Mouse (Mus musculus) neural tube, embryonic 15.5 days (tissue): Measurements from ENCODE around the gene Oasl2. TPM values are rescaled to one million over a fixed set of nuclear protein-coding genes. Genes with fewer than 3 reads are reported as not detected.
"Not testable (repeated sequence)": the region's sequence is repeated elsewhere in the genome, so short reads cannot be mapped to it uniquely, and the experiment has no call there.

ENCODE experiments used
- ATAC-seq: fragments of 200-750 bp; cut with Nextera tagmentation; 2 replicates; pipeline ENCODE4 v1.8.0; 2017; ENCODE audit warnings: mild to moderate bottlenecking, moderate TSS enrichment, moderate library complexity; ENCODE audit not compliant: low FRiP score
- H3K27ac ChIP-seq: fragments of 300-500 bp; sonication (generic); replicated peaks from 2 replicates; pipeline ENCODE4 v1.5.1; 2015; ENCODE audit warnings: mild to moderate bottlenecking, inconsistent platforms
- H3K27me3 ChIP-seq: fragments of 300-500 bp; sonication (generic); replicated peaks from 2 replicates; pipeline ENCODE4 v1.6.1; 2015; ENCODE audit warnings: inconsistent platforms
- H3K36me3 ChIP-seq: fragments of 300-500 bp; sonication (generic); 2 replicates; pipeline ENCODE4 v1.6.1; 2015; ENCODE audit warnings: inconsistent platforms
- H3K4me1 ChIP-seq: fragments of 300-500 bp; sonication (generic); 2 replicates; pipeline ENCODE4 v1.6.1; 2015; ENCODE audit warnings: inconsistent platforms
- H3K4me2 ChIP-seq: fragments of 300-500 bp; sonication (generic); 2 replicates; pipeline ENCODE4 v1.6.1; 2015; ENCODE audit warnings: inconsistent platforms, mild to moderate bottlenecking, moderate library complexity
- H3K4me3 ChIP-seq: fragments of 300-500 bp; sonication (generic); replicated peaks from 2 replicates; pipeline ENCODE4 v1.5.1; 2015; ENCODE audit warnings: mild to moderate bottlenecking, inconsistent platforms
- H3K9ac ChIP-seq: fragments of 300-500 bp; sonication (generic); replicated peaks from 2 replicates; pipeline ENCODE4 v1.6.1; 2015; ENCODE audit warnings: mild to moderate bottlenecking, inconsistent platforms
- H3K9me3 ChIP-seq: fragments of 300-500 bp; sonication (generic); replicated peaks from 2 replicates; pipeline ENCODE4 v1.6.1; 2016; ENCODE audit warnings: inconsistent platforms
- WGBS: fragments of 180-500 bp; shearing (Covaris S2); methylation state at CpG from one replicate; pipeline ENCODE4 v1.1.7; 2015; ENCODE audit warnings: mixed read lengths; 5-methylcytosine and 5-hydroxymethylcytosine counted together
- polyA plus RNA-seq: library from polyadenylated mRNA; unstranded; fragments of >200 nt; fragmentation: Nextera tagmentation; extraction: Ambion mirVana; gene quantifications from 2 replicates; pipeline ENCODE4 v1.2.1, GENCODE M21; 2015

The Oasl2 gene
- polyA plus RNA-seq, 1 experiment from 2014 or later: 4.2 TPM

DNA sequence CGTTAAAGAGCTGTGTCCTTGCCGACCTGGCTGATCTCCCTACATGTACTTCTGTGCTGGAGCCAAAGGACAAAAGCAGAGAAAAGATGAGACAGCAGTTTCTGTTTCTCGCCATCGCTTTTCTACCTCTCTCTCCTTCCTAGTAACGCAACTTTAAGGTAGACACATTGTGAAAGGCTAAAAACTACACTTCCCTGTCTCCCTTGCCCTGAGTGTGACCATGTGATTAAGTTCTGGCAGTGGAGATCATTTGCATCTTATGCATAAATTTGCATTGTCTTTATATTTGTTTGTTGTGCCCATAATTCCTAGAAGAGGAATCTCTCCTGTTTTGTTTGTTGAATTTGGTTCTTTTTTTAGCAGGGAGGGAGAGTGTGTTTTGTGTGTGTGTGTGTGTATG, 19.1 kb downstream of the Oasl2 start:
- Histone ChIP-seq H3K9me3 (no peaks in the 10 kb centered on the region), H3K27ac (no peak overlapping the region), H3K4me1 (no peaks in the 10 kb centered on the region), H3K4me3 (no peak overlapping the region), H3K9ac (no peak overlapping the region), H3K27me3 (no peaks in the 10 kb centered on the region), H3K36me3 (no peaks in the 10 kb centered on the region), H3K4me2 (no peak overlapping the region)
- WGBS: 81% methylated on average over 5 of the region's 5 CpGs
- no peak for ATAC-seq

DNA sequence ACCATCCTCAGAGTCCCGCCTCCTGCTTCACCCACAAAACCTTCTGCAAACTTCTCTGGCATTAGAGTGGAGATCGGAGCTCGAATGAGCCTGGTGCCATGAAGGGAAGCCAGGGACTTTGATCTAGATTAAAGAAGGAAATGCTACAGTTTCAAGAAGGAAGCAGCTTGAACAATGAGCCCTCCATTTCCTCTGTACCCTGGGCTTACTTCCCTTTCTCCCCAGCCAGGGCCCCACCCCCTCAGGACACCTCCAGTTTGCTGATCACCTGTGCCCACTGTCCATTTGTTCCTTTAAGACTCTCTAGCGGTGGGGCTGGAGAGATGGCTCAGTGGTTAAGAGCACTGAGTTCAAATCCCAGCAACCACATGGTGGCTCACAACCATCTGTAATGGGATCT, 20.0 kb downstream of the Oasl2 start:
- H3K9ac ChIP-seq: no peak overlapping the region
- no peaks in the 10 kb centered on the region for H3K9me3 ChIP-seq
- no peak overlapping the region for H3K27ac ChIP-seq
- H3K4me3 ChIP-seq: no peak overlapping the region
- H3K4me1 ChIP-seq: no peaks in the 10 kb centered on the region
- H3K27me3 ChIP-seq: no peaks in the 10 kb centered on the region
- ATAC-seq: no peak
- no peaks in the 10 kb centered on the region for H3K36me3 ChIP-seq
- H3K4me2 ChIP-seq: no peak overlapping the region
- WGBS: 82% methylated on average over 4 of the region's 4 CpGs

DNA sequence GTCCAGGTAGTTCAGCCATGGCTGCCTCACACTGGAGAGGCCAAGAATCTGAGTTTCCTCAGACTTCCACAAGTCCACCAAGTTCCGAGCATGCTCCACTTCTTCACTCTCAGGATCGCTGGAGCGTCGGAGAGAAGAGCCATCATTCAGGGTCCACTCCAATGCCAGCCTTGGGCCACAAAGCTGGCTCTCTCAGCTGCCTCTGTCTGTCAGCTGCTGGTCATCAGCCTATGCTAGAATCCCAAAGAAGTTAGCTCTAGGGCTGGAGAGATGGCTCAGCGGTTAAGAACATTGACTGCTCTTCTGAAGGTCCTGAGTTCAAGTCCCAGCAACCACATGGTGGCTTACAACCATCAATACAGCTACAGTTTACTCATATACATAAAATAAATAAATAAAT, 20.6 kb downstream of the Oasl2 start:
- H3K36me3 ChIP-seq: not testable (repeated sequence)
- WGBS: 94% methylated on average over 5 of the region's 5 CpGs

DNA sequence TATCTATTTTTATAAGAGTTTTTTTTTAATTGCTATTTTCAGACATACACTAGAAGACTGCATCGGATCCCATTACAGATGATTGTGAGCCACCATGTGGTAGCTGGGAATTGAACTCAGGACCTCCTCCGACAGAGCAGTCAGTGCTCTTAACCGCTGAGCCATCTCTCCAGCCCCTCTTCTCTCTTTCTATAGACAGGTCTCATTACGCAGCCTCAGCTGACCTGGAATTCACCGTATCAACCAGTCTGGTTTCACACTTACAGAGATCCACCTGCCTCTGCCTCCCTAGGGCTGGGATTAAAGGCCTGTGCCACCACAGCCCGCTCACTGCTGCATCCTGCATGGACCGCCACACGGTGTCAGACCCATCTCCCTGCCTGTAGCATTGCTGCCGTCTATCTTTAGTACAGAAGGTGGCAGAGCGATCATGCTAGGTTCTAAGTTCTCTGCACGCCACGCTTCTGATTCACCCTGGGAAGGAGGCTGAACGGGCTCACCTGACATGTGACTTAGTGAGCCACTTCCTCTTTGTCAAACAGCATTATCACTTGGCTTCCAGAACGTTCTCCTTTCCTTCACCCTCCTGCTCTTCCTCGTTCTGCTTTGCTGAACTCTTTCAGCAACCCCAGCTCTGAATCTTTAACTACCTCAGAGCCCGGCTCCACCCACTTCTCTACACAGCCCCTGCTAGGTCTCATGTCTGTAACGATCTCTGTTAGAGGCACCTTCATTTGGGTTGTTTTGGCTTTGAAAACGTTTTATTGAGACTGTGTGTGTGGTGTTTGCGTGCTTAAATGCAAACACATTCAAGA, 25.0 kb downstream of the Oasl2 start:
- H3K9ac ChIP-seq: no peak overlapping the region
- WGBS: 76% methylated on average over 19 of the region's 19 CpGs
- ATAC-seq: no peak

More for the DNA sequence above, 20.6 kb downstream of the Oasl2 start:
- ATAC-seq, H3K9me3 ChIP-seq, H3K27me3 ChIP-seq, H3K4me1 ChIP-seq, H3K4me2 ChIP-seq, H3K27ac ChIP-seq, H3K4me3 ChIP-seq, H3K9ac ChIP-seq: not testable (repeated sequence)

DNA sequence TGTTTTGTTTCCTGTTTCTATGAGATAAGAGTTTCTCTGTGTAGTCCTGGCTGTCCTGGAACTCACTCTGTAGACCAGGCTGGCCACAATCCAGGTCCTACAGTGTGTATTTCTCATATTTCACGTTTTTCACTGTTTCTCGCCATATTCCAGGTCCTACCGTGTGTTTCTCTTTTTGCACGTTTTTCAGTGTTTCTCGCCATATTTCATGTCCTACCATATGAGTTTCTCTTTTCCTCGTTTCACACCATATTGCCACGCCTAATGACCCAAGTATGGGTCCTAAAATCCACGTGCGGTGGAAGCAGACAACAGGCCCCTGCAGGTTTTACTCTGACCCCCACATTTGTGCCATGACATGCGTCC, 25.6 kb downstream of the Oasl2 start:
- H3K9ac ChIP-seq: no peak overlapping the region
- 62% methylated on average over 10 of the region's 10 CpGs for WGBS
- no peaks in the 10 kb centered on the region for H3K36me3 ChIP-seq
- no peaks in the 10 kb centered on the region for H3K27me3 ChIP-seq
- peaks cover 4% of the 10 kb centered on the region for H3K4me1 ChIP-seq
- no peaks in the 10 kb centered on the region for H3K9me3 ChIP-seq
- H3K27ac ChIP-seq: no peak overlapping the region
- ATAC-seq: no peak
- no peak overlapping the region for H3K4me3 ChIP-seq
- H3K4me2 ChIP-seq: no peak overlapping the region

More for the DNA sequence above, 25.0 kb downstream of the Oasl2 start:
- no peak overlapping the region for H3K4me3 ChIP-seq
- H3K4me1 ChIP-seq: peaks cover 4% of the 10 kb centered on the region
- no peak overlapping the region for H3K27ac ChIP-seq
- H3K4me2 ChIP-seq: no peak overlapping the region
- no peaks in the 10 kb centered on the region for H3K36me3 ChIP-seq
- no peaks in the 10 kb centered on the region for H3K9me3 ChIP-seq
- no peaks in the 10 kb centered on the region for H3K27me3 ChIP-seq

DNA sequence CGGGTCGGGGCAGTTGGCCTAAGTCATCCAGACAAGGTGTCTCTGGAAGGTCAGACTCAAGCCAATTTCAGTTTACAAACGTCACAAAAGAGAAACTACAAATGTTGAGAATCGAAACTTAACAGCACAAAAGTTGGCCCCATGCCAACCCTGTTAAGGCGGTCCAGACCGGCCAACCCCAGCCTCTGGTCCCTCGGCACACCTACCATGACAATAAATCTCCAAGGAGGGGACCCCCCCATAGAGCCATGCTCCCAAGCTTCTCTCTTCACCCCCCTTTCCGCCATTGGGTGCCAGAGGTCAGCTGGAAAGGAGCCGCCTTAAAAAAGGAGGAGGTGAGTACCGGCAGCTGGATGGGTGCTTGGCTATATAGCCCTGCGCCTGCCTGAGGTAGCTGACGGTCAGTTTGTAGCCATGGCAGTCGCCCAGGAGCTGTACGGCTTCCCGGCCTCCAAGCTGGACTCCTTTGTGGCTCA, 26.3 kb downstream of the Oasl2 start, which contains the start of gene Oasl1:
Gene Oasl1 (plus strand): TSS at position 243 of the 476 bp plus-strand sequence.
- ATAC-seq: no peak
- 31% methylated on average over 14 of the region's 15 CpGs for WGBS
- Histone ChIP-seq H3K27ac (no peak within 1 kb of the TSS), H3K36me3 (no peaks in the 10 kb centered on the region), H3K27me3 (no peaks in the 10 kb centered on the region), H3K9ac (no peak within 1 kb of the TSS), H3K9me3 (no peaks in the 10 kb centered on the region), H3K4me1 (peaks cover 4% of the 10 kb centered on the region), H3K4me3 (no peak within 1 kb of the TSS; the same call in 1 of the 2 replicates), H3K4me2 (peak within 1 kb of the TSS; percentile 48)

DNA sequence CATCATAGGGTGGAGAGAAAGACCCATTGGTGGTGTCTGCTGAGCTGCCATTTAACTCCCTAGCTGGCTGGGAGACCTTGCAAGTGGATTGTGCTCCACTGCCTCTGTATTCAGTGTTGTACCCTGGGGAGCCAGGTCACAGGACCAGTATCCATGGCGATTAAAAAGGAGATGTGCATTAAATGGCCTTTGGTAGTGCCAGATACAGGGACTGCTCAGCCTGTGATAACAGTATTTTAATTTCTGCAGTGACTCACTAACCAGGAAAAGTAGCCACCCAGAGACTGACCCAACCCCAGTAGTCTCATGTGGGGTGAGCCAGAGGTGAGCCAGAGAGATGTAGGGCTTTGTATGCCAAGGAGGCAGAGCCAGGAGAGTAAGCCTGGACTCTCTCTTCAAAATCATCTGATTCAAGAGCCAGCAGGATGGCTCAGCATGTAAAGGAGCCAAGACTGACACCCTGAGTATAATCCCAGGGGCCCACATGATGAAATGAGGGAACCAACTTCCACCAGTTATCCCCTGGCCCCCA, 29.5 kb downstream of the Oasl2 start:
- ATAC-seq: no peak
- H3K9ac ChIP-seq: no peak overlapping the region
- H3K4me1 ChIP-seq: peaks cover 4% of the 10 kb centered on the region
- H3K27me3 ChIP-seq: no peaks in the 10 kb centered on the region
- no peak overlapping the region for H3K4me2 ChIP-seq
- no peaks in the 10 kb centered on the region for H3K36me3 ChIP-seq
- H3K9me3 ChIP-seq: no peaks in the 10 kb centered on the region
- 76% methylated on average over 1 of the region's 1 CpGs for WGBS
- H3K4me3 ChIP-seq: no peak overlapping the region
- H3K27ac ChIP-seq: no peak overlapping the region

DNA sequence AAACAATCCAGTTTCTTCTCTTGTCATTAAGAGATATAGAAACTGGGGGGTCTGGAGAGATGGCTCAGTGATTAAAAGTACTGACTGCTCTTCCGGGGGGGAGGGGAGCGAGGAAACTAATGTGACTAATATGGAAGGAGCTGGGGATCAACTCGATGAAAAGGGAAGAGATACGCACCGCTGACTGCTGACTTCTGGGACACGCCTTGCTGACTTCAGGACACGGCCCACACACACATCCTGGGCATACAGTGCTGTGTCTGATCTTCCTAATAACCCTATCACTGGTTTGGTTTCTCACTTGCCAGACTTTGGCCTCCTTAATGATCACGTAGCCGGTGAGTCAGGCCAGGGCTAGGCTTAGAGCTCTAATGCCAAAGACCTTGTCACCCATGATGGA, 30.0 kb downstream of the Oasl2 start:
- no peak overlapping the region for H3K9ac ChIP-seq
- WGBS: 90% methylated on average over 9 of the region's 9 CpGs
- H3K4me1 ChIP-seq: peaks cover 4% of the 10 kb centered on the region
- no peak overlapping the region for H3K4me2 ChIP-seq
- H3K36me3 ChIP-seq: no peaks in the 10 kb centered on the region
- no peak overlapping the region for H3K4me3 ChIP-seq
- no peaks in the 10 kb centered on the region for H3K9me3 ChIP-seq
- ATAC-seq: no peak
- H3K27me3 ChIP-seq: no peaks in the 10 kb centered on the region
- no peak overlapping the region for H3K27ac ChIP-seq

DNA sequence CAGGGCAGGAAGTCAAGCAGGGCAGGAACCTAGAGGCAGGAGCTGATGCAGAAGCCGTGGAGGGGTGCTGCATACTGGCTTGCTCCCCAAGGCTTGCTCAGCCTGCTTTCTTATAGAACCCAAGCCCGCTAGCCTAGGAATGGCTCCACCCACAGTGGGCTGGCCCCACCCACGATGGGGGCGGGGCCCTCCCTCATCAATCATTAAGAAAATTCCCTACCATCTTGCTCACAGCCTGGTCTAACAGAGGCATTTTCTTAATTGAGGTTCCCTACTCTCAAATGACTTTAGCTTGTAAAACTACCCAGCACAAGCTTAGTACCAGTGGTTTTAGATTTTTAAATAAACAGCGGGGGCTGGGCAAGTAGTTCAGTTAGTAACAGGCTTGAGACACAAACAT, 34.9 kb downstream of the Oasl2 start:
- no peaks in the 10 kb centered on the region for H3K27me3 ChIP-seq
- H3K36me3 ChIP-seq: no peaks in the 10 kb centered on the region
- no peak overlapping the region for H3K9ac ChIP-seq
- H3K4me2 ChIP-seq: no peak overlapping the region
- H3K4me3 ChIP-seq: no peak overlapping the region
- WGBS: 64% methylated on average over 5 of the region's 5 CpGs
- peaks cover 4% of the 10 kb centered on the region; the same call in 1 of the 2 replicates for H3K4me1 ChIP-seq
- no peaks in the 10 kb centered on the region for H3K9me3 ChIP-seq
- no peak for ATAC-seq
- H3K27ac ChIP-seq: no peak overlapping the region

DNA sequence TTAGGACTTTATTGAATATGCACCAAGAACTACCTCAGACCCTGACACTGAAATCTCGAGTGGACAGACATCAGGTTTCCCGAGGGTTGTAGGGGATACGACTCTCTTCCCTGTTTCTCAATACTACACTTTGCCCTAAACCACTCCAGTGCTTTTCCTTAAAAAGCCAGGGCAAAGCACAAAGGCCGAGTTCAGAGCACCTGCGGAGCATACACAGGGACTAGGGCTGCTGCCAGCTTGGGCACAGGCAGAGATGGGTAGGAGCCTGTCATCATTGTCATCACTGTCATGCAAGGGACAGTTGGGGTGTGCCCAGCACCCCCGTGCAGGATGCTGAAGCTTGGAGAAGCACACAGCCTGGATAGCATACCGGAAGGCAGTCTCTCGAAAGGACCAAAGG, 36.5 kb downstream of the Oasl2 start:
- Histone ChIP-seq H3K9ac (no peak overlapping the region), H3K9me3 (no peaks in the 10 kb centered on the region), H3K36me3 (no peaks in the 10 kb centered on the region), H3K4me1 (peaks cover 4% of the 10 kb centered on the region; the same call in 1 of the 2 replicates), H3K4me3 (no peak overlapping the region), H3K27ac (no peak overlapping the region), H3K27me3 (no peaks in the 10 kb centered on the region), H3K4me2 (no peak overlapping the region)
- WGBS: 86% methylated on average over 8 of the region's 8 CpGs
- no peak for ATAC-seq

DNA sequence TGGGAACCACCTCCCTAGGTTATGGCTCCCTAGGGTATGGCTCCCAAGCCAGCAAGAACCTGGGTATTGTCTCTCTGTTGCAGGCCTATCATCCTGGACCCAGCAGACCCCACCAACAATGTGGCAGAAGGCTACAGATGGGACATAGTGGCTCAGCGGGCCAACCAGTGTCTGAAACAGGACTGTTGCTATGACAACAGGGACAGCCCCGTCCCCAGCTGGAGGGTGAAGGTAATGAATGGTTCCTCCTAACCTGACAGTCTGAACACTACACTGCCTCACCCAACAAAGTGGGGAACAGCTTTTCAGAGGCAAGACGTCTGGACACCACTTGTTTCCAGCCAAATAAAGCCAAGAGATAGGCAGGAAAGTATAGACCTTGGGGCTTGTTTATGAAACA, 39.1 kb downstream of the Oasl2 start:
- Histone ChIP-seq H3K4me2 (no peak overlapping the region), H3K27me3 (no peaks in the 10 kb centered on the region), H3K4me3 (no peak overlapping the region), H3K9me3 (no peaks in the 10 kb centered on the region), H3K36me3 (no peaks in the 10 kb centered on the region), H3K4me1 (peaks cover 4% of the 10 kb centered on the region; the same call in 1 of the 2 replicates), H3K9ac (no peak overlapping the region), H3K27ac (no peak overlapping the region)
- 11% methylated on average over 3 of the region's 3 CpGs for WGBS
- no peak for ATAC-seq

DNA sequence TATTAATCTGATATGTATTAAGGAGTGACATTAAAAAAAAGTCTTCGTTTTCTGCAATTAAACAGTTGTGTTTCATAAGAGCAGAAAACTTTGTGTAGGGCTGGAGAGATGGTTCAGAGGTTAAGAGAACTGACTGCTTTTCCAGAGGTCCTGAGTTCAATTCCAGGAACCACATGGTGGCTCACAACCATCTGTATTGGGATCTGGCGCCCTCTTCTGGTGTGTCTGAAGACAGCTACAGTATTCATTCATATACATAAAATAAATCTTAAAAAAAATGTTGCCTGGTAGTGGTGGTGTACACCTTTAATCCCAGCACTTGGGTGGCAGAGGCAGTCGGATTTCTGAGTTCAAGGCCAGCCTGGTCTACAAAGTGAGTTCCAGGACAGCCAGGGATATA, 44.4 kb downstream of the Oasl2 start:
- peak overlapping the region; percentile 57; the same call in 1 of the 2 replicates for H3K4me2 ChIP-seq
- not testable (repeated sequence) for ATAC-seq, H3K27me3 ChIP-seq, H3K36me3 ChIP-seq, H3K9ac ChIP-seq, H3K27ac ChIP-seq, H3K9me3 ChIP-seq
- peaks cover 19% of the 10 kb centered on the region for H3K4me1 ChIP-seq
- H3K4me3 ChIP-seq: 0 out of 2 replicates have a peak overlapping the region, but pooled peaks have one; percentile 94
- WGBS: 61% methylated on average over 3 of the region's 3 CpGs
